Mouse (Mus musculus) ES-Bruce4 (cell line): ENCODE measurements around the gene Rrbp1. TPM values are rescaled to one million over a fixed set of nuclear protein-coding genes. Genes with fewer than 3 reads are reported as not detected.

ENCODE experiments used
- H3K27ac ChIP-seq: 2 replicates; pipeline ENCODE4 v1.5.1; 2012; ENCODE audit warnings: low read length, inconsistent platforms; ENCODE audit not compliant: insufficient read depth
- H3K27me3 ChIP-seq: 2 replicates; pipeline ENCODE4 v1.6.1; 2012; ENCODE audit warnings: mild to moderate bottlenecking, low read length, inconsistent platforms; ENCODE audit not compliant: control insufficient read depth, poor library complexity, insufficient read depth, severe bottlenecking
- H3K36me3 ChIP-seq: 2 replicates; pipeline ENCODE4 v1.6.1; 2012; ENCODE audit warnings: inconsistent platforms, mild to moderate bottlenecking, low read length, moderate library complexity; ENCODE audit not compliant: control insufficient read depth, poor library complexity, insufficient read depth, severe bottlenecking
- H3K4me1 ChIP-seq: one replicate; pipeline ENCODE4 v1.8.1; 2011; ENCODE audit warnings: low read length; ENCODE audit not compliant: control insufficient read depth, insufficient read depth
- H3K4me3 ChIP-seq: 2 replicates; pipeline ENCODE4 v1.5.1; 2011; ENCODE audit warnings: low read depth, mild to moderate bottlenecking, low read length
- H3K9ac ChIP-seq: 2 replicates; pipeline ENCODE4 v1.6.1; 2012; ENCODE audit warnings: low read depth, mild to moderate bottlenecking, inconsistent platforms; ENCODE audit not compliant: poor library complexity, severe bottlenecking
- H3K9me3 ChIP-seq: replicated peaks from 2 replicates; pipeline ENCODE4 v1.6.1; 2012; ENCODE audit warnings: mild to moderate bottlenecking, low read length, inconsistent platforms; ENCODE audit not compliant: control insufficient read depth, poor library complexity, insufficient read depth, severe bottlenecking
- CTCF ChIP-seq: IDR thresholded peaks from one replicate; pipeline ENCODE4 v1.8.1; 2011; ENCODE audit warnings: low read depth, low read length
- EP300 ChIP-seq: IDR thresholded peaks from 2 replicates; pipeline ENCODE4 v1.6.1; 2011; ENCODE audit warnings: low read depth, low read length; ENCODE audit not compliant: insufficient read depth
- POLR2A ChIP-seq: IDR thresholded peaks from one replicate; pipeline ENCODE4 v1.8.1; 2011; ENCODE audit warnings: low read length; ENCODE audit not compliant: insufficient read depth
- polyA plus RNA-seq: library from polyadenylated mRNA; stranded (reverse); fragments of >200 nt; gene quantifications from 2 replicates; pipeline ENCODE4 v1.2.4, GENCODE M21; 2011; ENCODE audit warnings: low read depth; ENCODE audit not compliant: missing spikeins, insufficient read depth, insufficient read length

Gene Rrbp1
- polyA plus RNA-seq, 1 experiment: 446 TPM

GRCm38 (mm10) chr2:143949217-143949616 lies 61.8 kb downstream of the Rrbp1 start:
- H3K9me3 ChIP-seq: no peaks in the 10 kb centered on the region
- H3K9ac ChIP-seq: no peak overlapping the region
- H3K27me3 ChIP-seq: no peaks in the 10 kb centered on the region
- H3K4me1 ChIP-seq: no peaks in the 10 kb centered on the region
- peaks cover 74% of the 10 kb centered on the region for H3K36me3 ChIP-seq
- no peak overlapping the region for H3K27ac ChIP-seq
- TF ChIP-seq CTCF: no peak
- TF ChIP-seq POLR2A: no peak
- no peak for TF ChIP-seq EP300
- no peak overlapping the region for H3K4me3 ChIP-seq

GRCm38 (mm10) chr2:143948416-143948815 lies 62.6 kb downstream of the Rrbp1 start:
- no peak for TF ChIP-seq EP300
- no peak for TF ChIP-seq CTCF
- no peak for TF ChIP-seq POLR2A
- Histone ChIP-seq H3K4me1 (no peaks in the 10 kb centered on the region), H3K9ac (no peak overlapping the region), H3K36me3 (peaks cover 76% of the 10 kb centered on the region), H3K9me3 (no peaks in the 10 kb centered on the region), H3K27ac (no peak overlapping the region), H3K27me3 (no peaks in the 10 kb centered on the region), H3K4me3 (no peak overlapping the region)

- TF ChIP-seq CTCF (no peak), POLR2A (no peak), EP300 (no peak)
- 0 out of 2 replicates have a peak overlapping the region, but pooled peaks have one; percentile 13 for H3K27ac ChIP-seq
Measured at GRCm38 (mm10) chr2:143947981-143948380, 63.1 kb downstream of the Rrbp1 start.

GRCm38 (mm10) chr2:143946399-143946798 lies 64.7 kb downstream of the Rrbp1 start:
- Histone ChIP-seq H3K27me3 (no peaks in the 10 kb centered on the region), H3K9me3 (no peaks in the 10 kb centered on the region), H3K27ac (no peak overlapping the region), H3K9ac (no peak overlapping the region), H3K36me3 (peaks cover 69% of the 10 kb centered on the region), H3K4me3 (no peak overlapping the region), H3K4me1 (no peaks in the 10 kb centered on the region)
- TF ChIP-seq POLR2A (no peak), EP300 (no peak), CTCF (no peak)

More at GRCm38 (mm10) chr2:143947981-143948380, 63.1 kb downstream of the Rrbp1 start:
- H3K9me3 ChIP-seq: no peaks in the 10 kb centered on the region
- H3K4me3 ChIP-seq: no peak overlapping the region
- H3K36me3 ChIP-seq: peaks cover 74% of the 10 kb centered on the region
- H3K27me3 ChIP-seq: no peaks in the 10 kb centered on the region
- no peak overlapping the region for H3K9ac ChIP-seq
- no peaks in the 10 kb centered on the region for H3K4me1 ChIP-seq

- Histone ChIP-seq H3K4me3 (no peak overlapping the region), H3K4me1 (no peaks in the 10 kb centered on the region), H3K27me3 (no peaks in the 10 kb centered on the region), H3K36me3 (peaks cover 67% of the 10 kb centered on the region), H3K9ac (no peak overlapping the region), H3K9me3 (no peaks in the 10 kb centered on the region), H3K27ac (0 out of 2 replicates have a peak overlapping the region, but pooled peaks have one; percentile 3)
- TF ChIP-seq EP300: no peak
- peak; percentile 60 for TF ChIP-seq CTCF
- TF ChIP-seq POLR2A: no peak
Measured at GRCm38 (mm10) chr2:143945466-143946075, 65.5 kb downstream of the Rrbp1 start.

- H3K9me3 ChIP-seq: no peaks in the 10 kb centered on the region
- H3K9ac ChIP-seq: no peak overlapping the region
- TF ChIP-seq POLR2A (no peak), EP300 (no peak), CTCF (no peak)
- peak overlapping the region; percentile 3; the same call in 1 of the 2 replicates for H3K27ac ChIP-seq
- H3K36me3 ChIP-seq: peaks cover 66% of the 10 kb centered on the region
- no peaks in the 10 kb centered on the region for H3K4me1 ChIP-seq
- no peak overlapping the region for H3K4me3 ChIP-seq
- no peaks in the 10 kb centered on the region for H3K27me3 ChIP-seq
Measured at GRCm38 (mm10) chr2:143944796-143945195, 66.3 kb downstream of the Rrbp1 start.
